25 mouse cellular contexts compared by ENCODE assay signal in the genomic region with DNA sequence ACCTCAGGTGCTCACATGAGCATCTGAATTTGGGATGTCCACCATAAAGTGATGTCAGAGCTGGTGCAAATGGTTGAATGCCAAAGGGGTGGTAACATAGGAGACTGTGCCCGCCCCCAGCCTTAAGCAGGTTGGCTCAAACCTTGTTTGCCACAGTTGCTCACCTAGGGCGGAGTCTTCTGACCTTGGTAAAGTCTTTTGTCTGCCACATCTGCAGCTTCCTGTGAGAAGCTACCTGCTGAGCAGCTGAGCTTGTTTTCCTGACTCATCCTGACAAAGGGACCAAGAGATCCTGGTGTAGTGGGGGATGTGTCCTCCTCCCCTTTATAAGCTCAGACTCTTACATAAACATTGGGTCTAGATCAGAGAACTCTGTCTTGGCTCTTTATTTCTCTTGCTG.
"Had no signal": no experiment of that assay in that cellular context is flagged by ENCODE, and none has a peak within 500 bp of the region (broad histone marks: within the 10 kb centered on the region; RNA-seq: fewer than 3 reads in every experiment).

No protein-coding gene starts in this region.

- H3K27me3 ChIP-seq: heart, embryonic 13.5 days; heart, embryonic 15.5 days; hindbrain, embryonic 13.5 days; hindbrain, embryonic 15.5 days; kidney, embryonic 15.5 days; limb, embryonic 12.5 days; liver, embryonic 13.5 days; liver, embryonic 15.5 days had no signal

- H3K4me3 ChIP-seq: heart, embryonic 13.5 days; heart, embryonic 15.5 days; hindbrain, embryonic 13.5 days; hindbrain, embryonic 15.5 days; kidney, embryonic 15.5 days; layer of hippocampus, adult 2 months; left cerebral cortex, adult 2 months; limb, embryonic 10.5 days; limb, embryonic 12.5 days; liver, embryonic 13.5 days; liver, embryonic 15.5 days had no signal

- H3K27ac ChIP-seq: heart, embryonic 13.5 days; heart, embryonic 15.5 days; hindbrain, embryonic 13.5 days; hindbrain, embryonic 15.5 days; hindbrain, postnatal 0 days; kidney, embryonic 15.5 days; kidney, postnatal 0 days; layer of hippocampus, adult 2 months; left cerebral cortex, adult 2 months; limb, embryonic 10.5 days; limb, embryonic 12.5 days; liver, embryonic 13.5 days; liver, embryonic 15.5 days had no signal

- H3K4me1 ChIP-seq: heart, embryonic 13.5 days; heart, embryonic 15.5 days; hindbrain, embryonic 13.5 days; hindbrain, embryonic 15.5 days; kidney, embryonic 15.5 days; limb, embryonic 10.5 days; limb, embryonic 12.5 days; liver, embryonic 13.5 days; liver, embryonic 15.5 days had no signal

- DNase-seq: gastrocnemius, postnatal 14 days; gastrocnemius, postnatal 36 days; heart, adult 18-20 months; heart, postnatal 14 days; kidney, adult 11 months; kidney, adult 2 months; kidney, adult 9 months; kidney, postnatal 14 days; kidney, postnatal 36 days; liver; liver, embryonic 13.5 days; liver, postnatal 0 days had no signal

- ATAC-seq: hindbrain, postnatal 0 days; intestine, embryonic 16.5 days; liver, postnatal 0 days had no signal

- H3K9me3 ChIP-seq: heart, embryonic 13.5 days; heart, embryonic 15.5 days; hindbrain, embryonic 13.5 days; hindbrain, embryonic 15.5 days; kidney, embryonic 15.5 days; limb, embryonic 10.5 days; limb, embryonic 12.5 days; liver, embryonic 13.5 days; liver, embryonic 15.5 days had no signal

- H3K36me3 ChIP-seq: heart, embryonic 13.5 days; heart, embryonic 15.5 days; hindbrain, embryonic 13.5 days; hindbrain, embryonic 15.5 days; kidney, embryonic 15.5 days; limb, embryonic 10.5 days; limb, embryonic 12.5 days; liver, embryonic 13.5 days; liver, embryonic 15.5 days had no signal
